Mouse (Mus musculus) stomach, postnatal 0 days (tissue): Measurements from ENCODE around the gene Olfr1462.

Experiments
- CTCF ChIP-seq: IDR thresholded peaks from 2 replicates; pipeline ENCODE4 v1.5.1; 2016; ENCODE audit warnings: antibody characterized with exemption, low read depth, mild to moderate bottlenecking, moderate library complexity
- EP300 ChIP-seq: optimal IDR thresholded peaks from 2 replicates; pipeline ENCODE3; 2016; ENCODE audit warnings: antibody characterized with exemption

DNA sequence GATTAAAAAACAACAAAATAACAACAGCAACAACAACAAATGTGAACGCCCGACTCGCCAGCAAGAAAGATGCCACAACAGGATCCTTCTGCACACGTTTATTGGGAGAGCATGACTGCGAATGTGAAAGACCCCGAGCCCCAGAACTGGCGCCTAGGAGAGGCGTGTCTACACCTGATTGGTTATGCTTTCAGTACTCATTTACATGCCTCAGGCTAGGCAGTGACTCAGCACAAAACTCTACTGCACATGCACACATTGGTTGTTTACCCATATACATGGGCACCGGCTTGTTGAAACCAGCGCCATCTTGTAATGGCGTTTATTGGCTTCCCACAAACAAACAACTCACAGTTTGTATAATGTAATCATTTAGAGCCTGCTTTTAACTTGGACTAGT lies 36.1 kb downstream of the Olfr1462 start:
- no peak for TF ChIP-seq CTCF
- no peak for TF ChIP-seq EP300
